Mouse (Mus musculus) midbrain, embryonic 15.5 days (tissue): ENCODE results near the gene Rhobtb3. TPM values are rescaled to one million over a fixed set of nuclear protein-coding genes. Genes with fewer than 3 reads are reported as not detected.
"Not testable (repeated sequence)": the region's sequence is repeated elsewhere in the genome, so short reads cannot be mapped to it uniquely, and the experiment has no call there.

Source experiments
- ATAC-seq: fragments of 200-750 bp; cut with Nextera tagmentation; replicated peaks from 2 replicates; pipeline ENCODE4 v1.8.0; 2017; ENCODE audit warnings: moderate TSS enrichment
- H3K27ac ChIP-seq: fragments of 300-500 bp; sonication (generic); 2 replicates; pipeline ENCODE4 v1.5.1; 2015; ENCODE audit warnings: mild to moderate bottlenecking, inconsistent platforms
- H3K27me3 ChIP-seq: fragments of 300-500 bp; sonication (generic); replicated peaks from 2 replicates; pipeline ENCODE4 v1.6.1; 2015; ENCODE audit warnings: inconsistent platforms
- H3K36me3 ChIP-seq: fragments of 300-500 bp; sonication (generic); replicated peaks from 2 replicates; pipeline ENCODE4 v1.6.1; 2015; ENCODE audit warnings: inconsistent platforms
- H3K4me1 ChIP-seq: fragments of 300-500 bp; sonication (generic); 2 replicates; pipeline ENCODE4 v1.6.1; 2015; ENCODE audit warnings: inconsistent platforms
- H3K4me2 ChIP-seq: fragments of 300-500 bp; sonication (generic); 2 replicates; pipeline ENCODE4 v1.6.1; 2015; ENCODE audit warnings: inconsistent platforms, mild to moderate bottlenecking, moderate library complexity
- H3K4me3 ChIP-seq: fragments of 300-500 bp; sonication (generic); 2 replicates; pipeline ENCODE4 v1.5.1; 2015; ENCODE audit warnings: mild to moderate bottlenecking, inconsistent platforms
- H3K9ac ChIP-seq: fragments of 300-500 bp; sonication (generic); 2 replicates; pipeline ENCODE4 v1.6.1; 2015; ENCODE audit warnings: mild to moderate bottlenecking, inconsistent platforms
- H3K9me3 ChIP-seq: fragments of 300-500 bp; sonication (generic); 2 replicates; pipeline ENCODE4 v1.6.1; 2016; ENCODE audit warnings: inconsistent platforms
- WGBS: fragments of 180-500 bp; shearing (Covaris S2); methylation state at CpG from one replicate; pipeline ENCODE4 v1.1.7; 2015; ENCODE audit warnings: mixed read lengths; 5-methylcytosine and 5-hydroxymethylcytosine counted together
- polyA plus RNA-seq: library from polyadenylated mRNA; unstranded; fragments of >200 nt; fragmentation: Nextera tagmentation; extraction: Ambion mirVana; gene quantifications from 2 replicates; pipeline ENCODE4 v1.2.1, GENCODE M21; 2015

Gene Rhobtb3
- polyA plus RNA-seq, 1 experiment from 2014 or later, result 23.2 TPM

GRCm38 (mm10) chr13:75822366-75822765 lies 121.4 kb downstream of the Rhobtb3 start:
- not testable (repeated sequence) for H3K9me3 ChIP-seq, H3K27me3 ChIP-seq, H3K36me3 ChIP-seq, H3K4me2 ChIP-seq, H3K4me1 ChIP-seq, H3K27ac ChIP-seq, ATAC-seq, H3K9ac ChIP-seq, H3K4me3 ChIP-seq
- WGBS, result 92% methylated on average over 4 of the region's 4 CpGs

- Histone ChIP-seq H3K9me3 (no peaks in the 10 kb centered on the region), H3K4me3 (no peak overlapping the region), H3K4me1 (no peaks in the 10 kb centered on the region), H3K4me2 (no peak overlapping the region), H3K27me3 (no peaks in the 10 kb centered on the region), H3K27ac (no peak overlapping the region), H3K36me3 (no peaks in the 10 kb centered on the region), H3K9ac (no peak overlapping the region)
- no peak for ATAC-seq
Measured at GRCm38 (mm10) chr13:75819898-75820297, 123.8 kb downstream of the Rhobtb3 start.

Other genes with a start within 250 kb of the Rhobtb3 start
- 1.7 and 2.5 TPM in 2 replicates for gene Ell2, start 237.2 kb downstream of the Rhobtb3 start, polyA plus RNA-seq
- gene Glrx, start 104.1 kb downstream of the Rhobtb3 start, polyA plus RNA-seq, result 43.4 and 44.4 TPM in 2 replicates
- gene Spata9, start 23.2 kb upstream of the Rhobtb3 start, polyA plus RNA-seq, result 2.2 and 3.6 TPM in 2 replicates
- 18.8 and 19.0 TPM in 2 replicates for gene Rfesd, start 74.8 kb upstream of the Rhobtb3 start, polyA plus RNA-seq
- 2.5 and 2.6 TPM in 2 replicates for gene Gpr150, start 113.1 kb upstream of the Rhobtb3 start, polyA plus RNA-seq
- 3.6 and 4.0 TPM in 2 replicates for gene Arsk, start 154.7 kb upstream of the Rhobtb3 start, polyA plus RNA-seq
- gene Ttc37, start 154.8 kb upstream of the Rhobtb3 start, polyA plus RNA-seq, result 9.0 and 9.5 TPM in 2 replicates